Mouse (Mus musculus) 3134 (cell line): ENCODE data around the gene Smg6.

ENCODE experiments used
- DNase-seq: peaks from one replicate; pipeline ENCODE4 v3.0.0-alpha.2; 2011; ENCODE audit warnings: low spot score; ENCODE audit not compliant: insufficient read length; ENCODE audit errors: extremely low read depth

The Smg6 gene

GRCm38 (mm10) chr11:75141038-75141437, 215.4 kb downstream of the Smg6 start:
- DNase-seq: no peak

- no peak for DNase-seq
Observed at GRCm38 (mm10) chr11:75141913-75142312, 216.3 kb downstream of the Smg6 start.

- DNase-seq: no peak
Observed at GRCm38 (mm10) chr11:75142749-75143148, 217.1 kb downstream of the Smg6 start.

- DNase-seq: no peak
Observed at GRCm38 (mm10) chr11:75145841-75146240, 220.2 kb downstream of the Smg6 start.

- peak; percentile 66 for DNase-seq
Observed at GRCm38 (mm10) chr11:75147106-75147845, 221.7 kb downstream of the Smg6 start.

- DNase-seq: no peak
Observed at GRCm38 (mm10) chr11:75147846-75148168, 222.2 kb downstream of the Smg6 start.

- DNase-seq: no peak
Observed at GRCm38 (mm10) chr11:75148332-75149035, 222.9 kb downstream of the Smg6 start.

GRCm38 (mm10) chr11:75150346-75150745, 224.7 kb downstream of the Smg6 start:
- DNase-seq: no peak

- DNase-seq: no peak
Observed at GRCm38 (mm10) chr11:75152603-75153557, 227.3 kb downstream of the Smg6 start.

GRCm38 (mm10) chr11:75154053-75154585, 228.5 kb downstream of the Smg6 start:
- no peak for DNase-seq

GRCm38 (mm10) chr11:75155985-75156384, 230.4 kb downstream of the Smg6 start:
- no peak for DNase-seq

- no peak for DNase-seq
Observed at GRCm38 (mm10) chr11:75156416-75156815, 230.8 kb downstream of the Smg6 start.

- no peak for DNase-seq
Observed at GRCm38 (mm10) chr11:75157037-75157436, 231.4 kb downstream of the Smg6 start.

- no peak for DNase-seq
Observed at GRCm38 (mm10) chr11:75157901-75158300, 232.3 kb downstream of the Smg6 start.

- no peak for DNase-seq
Observed at GRCm38 (mm10) chr11:75158432-75158831, 232.8 kb downstream of the Smg6 start.

GRCm38 (mm10) chr11:75159564-75159963, 233.9 kb downstream of the Smg6 start:
- DNase-seq: no peak

GRCm38 (mm10) chr11:75160954-75161353, 235.3 kb downstream of the Smg6 start:
- no peak for DNase-seq

GRCm38 (mm10) chr11:75161417-75162008, 235.9 kb downstream of the Smg6 start:
- no peak for DNase-seq

- DNase-seq: no peak
Observed at GRCm38 (mm10) chr11:75162591-75163080, 237.0 kb downstream of the Smg6 start.

GRCm38 (mm10) chr11:75163379-75163778, 237.8 kb downstream of the Smg6 start:
- DNase-seq: no peak
